Mouse (Mus musculus) forebrain, postnatal 0 days (tissue): ENCODE results near the gene Unc13a. TPM values are rescaled to one million over a fixed set of nuclear protein-coding genes. Genes with fewer than 3 reads are reported as not detected.

Experiments
- ATAC-seq: fragments of 200-750 bp; cut with Nextera tagmentation; 2 replicates; pipeline ENCODE4 v1.8.0; 2017; ENCODE audit warnings: mild to moderate bottlenecking, moderate library complexity
- DNase-seq: peaks from one replicate; pipeline ENCODE4 v3.0.0-alpha.2; 2015
- H3K27ac ChIP-seq: fragments of 300-500 bp; sonication (generic); 2 replicates; pipeline ENCODE4 v1.5.1; 2014; ENCODE audit warnings: low read depth, mild to moderate bottlenecking, antibody characterized with exemption, low read length, moderate library complexity, mixed read lengths
- H3K27me3 ChIP-seq: fragments of 300-500 bp; sonication (generic); 2 replicates; pipeline ENCODE4 v1.6.1; 2014; ENCODE audit warnings: mild to moderate bottlenecking, low read length, mixed read lengths; ENCODE audit not compliant: insufficient read depth
- H3K36me3 ChIP-seq: fragments of 300-500 bp; sonication (generic); 2 replicates; pipeline ENCODE4 v1.6.1; 2014; ENCODE audit warnings: mild to moderate bottlenecking, moderate library complexity; ENCODE audit not compliant: insufficient read depth
- H3K4me1 ChIP-seq: fragments of 300-500 bp; sonication (generic); 2 replicates; pipeline ENCODE4 v1.6.1; 2014; ENCODE audit warnings: antibody characterized with exemption; ENCODE audit not compliant: insufficient read depth
- H3K4me2 ChIP-seq: fragments of 300-500 bp; sonication (generic); 2 replicates; pipeline ENCODE4 v1.6.1; 2014; ENCODE audit warnings: low read depth, mild to moderate bottlenecking, moderate library complexity
- H3K4me3 ChIP-seq: fragments of 300-500 bp; sonication (generic); 2 replicates; pipeline ENCODE4 v1.5.1; 2014; ENCODE audit warnings: low read depth, low read length, mixed read lengths
- H3K9ac ChIP-seq: fragments of 300-500 bp; sonication (generic); 2 replicates; pipeline ENCODE4 v1.6.1; 2014; ENCODE audit warnings: mild to moderate bottlenecking
- H3K9me3 ChIP-seq: fragments of 300-500 bp; sonication (generic); 2 replicates; pipeline ENCODE4 v1.6.1; 2016; ENCODE audit warnings: low read length
- CTCF ChIP-seq: sonication (generic); IDR thresholded peaks from 2 replicates; pipeline ENCODE4 v1.5.1; 2016; ENCODE audit warnings: antibody characterized with exemption, control low read depth, low read depth
- WGBS: fragments of 180-500 bp; shearing (Covaris S2); extraction: QIAGEN DNeasy Blood & Tissue Kit; methylation state at CpG from one replicate; pipeline ENCODE4 v1.1.7; 2014; 5-methylcytosine and 5-hydroxymethylcytosine counted together
- polyA plus RNA-seq: library from polyadenylated mRNA; unstranded; fragments of >200 nt; fragmentation: Nextera tagmentation; extraction: Ambion mirVana; gene quantifications from 2 replicates; pipeline ENCODE4 v1.2.1, GENCODE M21; 2015
- total RNA-seq: library from RNA; depleted of rRNA; stranded (reverse); fragments of >200 nt; gene quantifications from 2 replicates; pipeline ENCODE4 v1.2.3, GENCODE M21; 2014

Unc13a gene
- total and polyA plus RNA-seq, 2 experiments from 2014 or later = 18.8 to 89.2 TPM

- Histone ChIP-seq H3K9ac (0 out of 2 replicates have a peak overlapping the region, but pooled peaks have one; percentile 10), H3K4me2 (peak overlapping the region; percentile 49), H3K9me3 (no peaks in the 10 kb centered on the region), H3K4me1 (peaks cover 7% of the 10 kb centered on the region; the same call in 1 of the 2 replicates), H3K36me3 (no peaks in the 10 kb centered on the region), H3K4me3 (peak overlapping the region; percentile 25), H3K27ac (no peak overlapping the region), H3K27me3 (peaks cover 59% of the 10 kb centered on the region)
- ATAC-seq = no peak
- no peak for TF ChIP-seq CTCF
- 5% methylated on average over 45 of the region's 46 CpGs for WGBS
- no peak for DNase-seq
These were observed 8.1 kb upstream of the Unc13a start for GRCm38 (mm10) chr8:71679550-71680168.

DNA sequence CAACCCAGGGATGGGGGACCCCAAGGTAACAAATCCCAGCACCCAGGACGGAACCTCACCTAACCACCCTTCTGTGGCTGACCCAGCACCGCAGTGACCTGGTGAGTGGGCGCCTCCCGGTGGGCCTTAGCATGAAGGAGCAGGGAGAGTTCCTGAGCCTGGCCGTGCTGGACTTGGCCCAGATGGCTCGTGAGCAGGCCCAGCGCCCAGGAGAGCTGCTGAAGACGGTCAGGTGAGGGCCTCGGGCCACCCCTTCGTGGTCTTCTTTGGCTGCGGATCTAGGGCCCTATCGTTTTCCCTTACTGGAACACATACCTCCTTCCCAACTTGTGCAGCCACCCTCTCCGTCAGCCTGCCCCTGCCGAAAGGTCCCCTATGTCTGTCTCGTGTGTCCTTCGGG, 7.6 kb upstream of the Unc13a start:
- no peak overlapping the region for H3K9ac ChIP-seq
- no peak for TF ChIP-seq CTCF
- DNase-seq = no peak

GRCm38 (mm10) chr8:71678216-71678615, 6.7 kb upstream of the Unc13a start:
- ATAC-seq (no peak), DNase-seq (no peak)
- Histone ChIP-seq H3K4me3 (no peak overlapping the region), H3K27me3 (peaks cover 44% of the 10 kb centered on the region), H3K9ac (no peak overlapping the region), H3K4me2 (no peak overlapping the region), H3K27ac (no peak overlapping the region), H3K36me3 (no peaks in the 10 kb centered on the region), H3K4me1 (peaks cover 7% of the 10 kb centered on the region; the same call in 1 of the 2 replicates), H3K9me3 (no peaks in the 10 kb centered on the region)
- WGBS = 52% methylated on average over 4 of the region's 4 CpGs
- TF ChIP-seq CTCF = no peak

More for the DNA sequence above, 7.6 kb upstream of the Unc13a start:
- 18% methylated on average over 16 of the region's 16 CpGs for WGBS
- Histone ChIP-seq H3K36me3 (no peaks in the 10 kb centered on the region), H3K9me3 (no peaks in the 10 kb centered on the region), H3K4me3 (peak overlapping the region; percentile 25; the same call in 1 of the 2 replicates), H3K4me1 (peaks cover 7% of the 10 kb centered on the region; the same call in 1 of the 2 replicates), H3K27ac (no peak overlapping the region), H3K4me2 (peak overlapping the region; percentile 49), H3K27me3 (peaks cover 53% of the 10 kb centered on the region)
- no peak for ATAC-seq

DNA sequence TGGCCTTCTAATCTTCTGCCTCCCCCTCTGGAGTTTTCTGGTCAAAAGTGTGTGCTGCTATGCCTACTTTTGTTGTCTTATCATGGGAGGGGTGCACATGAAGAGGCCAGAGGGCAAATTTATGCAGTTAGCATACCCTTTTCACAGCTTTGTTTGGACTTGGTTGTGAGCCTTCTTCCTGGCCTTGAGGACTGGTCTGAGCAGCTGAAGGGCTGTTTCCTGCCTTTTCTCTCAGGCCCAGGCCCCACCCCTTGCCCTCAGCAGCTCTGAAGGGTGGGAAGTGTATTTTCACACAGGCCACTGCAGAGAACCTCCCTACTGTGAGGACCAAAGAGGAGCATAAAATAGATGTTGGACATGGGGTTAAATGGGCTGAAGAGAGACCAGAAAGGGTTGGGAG, 6.0 kb upstream of the Unc13a start:
- no peak for DNase-seq
- H3K9me3 ChIP-seq = no peaks in the 10 kb centered on the region
- H3K27me3 ChIP-seq = peaks cover 38% of the 10 kb centered on the region
- no peak for TF ChIP-seq CTCF
- no peaks in the 10 kb centered on the region for H3K36me3 ChIP-seq
- H3K4me2 ChIP-seq = no peak overlapping the region
- no peak overlapping the region for H3K27ac ChIP-seq
- ATAC-seq = no peak
- H3K4me1 ChIP-seq = peaks cover 7% of the 10 kb centered on the region; the same call in 1 of the 2 replicates
- no peak overlapping the region for H3K4me3 ChIP-seq
- H3K9ac ChIP-seq = no peak overlapping the region

DNA sequence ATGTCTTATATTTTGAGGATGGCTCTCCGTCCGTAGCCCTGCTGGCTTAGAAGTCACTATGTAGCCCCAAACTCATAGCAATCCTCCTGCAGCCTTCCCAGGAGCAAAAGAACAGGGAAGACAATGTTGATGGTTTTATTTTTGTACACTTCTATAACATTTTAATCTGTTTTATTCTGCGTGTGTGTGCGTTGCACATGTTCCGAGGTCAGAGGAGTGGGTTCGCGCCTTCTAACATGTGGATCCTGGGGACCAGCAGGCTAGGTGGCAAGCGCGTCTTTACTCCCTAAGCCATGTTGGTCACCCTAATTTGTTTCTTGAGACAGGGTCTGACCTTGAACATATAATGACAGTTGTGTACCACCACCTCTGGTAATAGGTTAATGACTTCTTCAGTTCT, 5.2 kb upstream of the Unc13a start:
- H3K27ac ChIP-seq = no peak overlapping the region
- ATAC-seq (no peak), DNase-seq (no peak)
- peak overlapping the region; percentile 70 for H3K4me2 ChIP-seq
- H3K9ac ChIP-seq = peak overlapping the region; percentile 62; the same call in 1 of the 2 replicates
- no peaks in the 10 kb centered on the region for H3K9me3 ChIP-seq
- peaks cover 32% of the 10 kb centered on the region for H3K27me3 ChIP-seq
- peak overlapping the region; percentile 47 for H3K4me3 ChIP-seq
- WGBS = 51% methylated on average over 9 of the region's 9 CpGs
- H3K36me3 ChIP-seq = no peaks in the 10 kb centered on the region
- TF ChIP-seq CTCF = no peak
- H3K4me1 ChIP-seq = peaks cover 11% of the 10 kb centered on the region; the same call in 1 of the 2 replicates

- H3K27me3 ChIP-seq = peaks cover 26% of the 10 kb centered on the region
- H3K4me1 ChIP-seq = peaks cover 11% of the 10 kb centered on the region; the same call in 1 of the 2 replicates
- DNase-seq = peak; percentile 89
- H3K9me3 ChIP-seq = no peaks in the 10 kb centered on the region
- peak within 1 kb of the TSS; percentile 76 for H3K27ac ChIP-seq
- peak within 1 kb of the TSS; percentile 70 for H3K4me2 ChIP-seq
- TF ChIP-seq CTCF = no peak
- peak within 1 kb of the TSS; percentile 62 for H3K9ac ChIP-seq
- no peaks in the 10 kb centered on the region for H3K36me3 ChIP-seq
- ATAC-seq = peak; percentile 67
- 3% methylated on average over 39 of the region's 40 CpGs for WGBS
- peak within 1 kb of the TSS; percentile 47 for H3K4me3 ChIP-seq
These were observed 4.6 kb upstream of the Unc13a start, which contains the start of gene Jak3 for GRCm38 (mm10) chr8:71676020-71676741. Jak3 (plus strand) TSS chr8:71676296.
